Mouse (Mus musculus): ENCODE results near the gene Icosl.

- TF ChIP-seq CTCF (conservative IDR thresholded peaks at IDR 0.05 in 1 of 2, IDR thresholded peaks at IDR 0.05 in 1 of 2; ENCODE audit: low read depth in 2 of 2, low read length in 2 of 2) (no peak), POLR2A (IDR thresholded peaks at IDR 0.05; ENCODE audit: low read depth, low read length) (no peak), RAD21 (IDR thresholded peaks at IDR 0.05; ENCODE audit: low read depth, low read length) (no peak), ZC3H11A (IDR thresholded peaks at IDR 0.05; ENCODE audit: low read depth, low read length) (no peak), CHD2 (IDR thresholded peaks at IDR 0.05; ENCODE audit: low read length) (no peak), NELFE (IDR thresholded peaks at IDR 0.05; ENCODE audit: low read depth, low read length) (no peak), ETS1 (conservative IDR thresholded peaks at IDR 0.05; ENCODE audit: low read depth, low read length) (no peak), JUND (conservative IDR thresholded peaks at IDR 0.05; ENCODE audit: low read depth, low read length) (no peak), MEF2A (IDR thresholded peaks at IDR 0.05; ENCODE audit: borderline replicate concordance, low read depth, low read length) (no peak), E2F4 (IDR thresholded peaks at IDR 0.05; ENCODE audit: insufficient replicate concordance, low read depth, low read length) (no peak), EP300 (IDR thresholded peaks at IDR 0.05; ENCODE audit: low read length) (peak; percentile 10; the same call in 1 of the 2 replicates)
Measured at GRCm38 (mm10) chr10:78074977-78075376, 5.9 kb downstream of the Icosl start.

Data from CH12.LX (cell line).